Mouse (Mus musculus) T-cell, adult 66 days (primary cell): Measurements from ENCODE around the gene Zfp825. TPM values are rescaled to one million over a fixed set of nuclear protein-coding genes. Genes with fewer than 3 reads are reported as not detected.

Experiments used
- total RNA-seq, 2 experiments: library from RNA; stranded (reverse); gene quantifications; 3 replicates in 1 of 2; 4 replicates in 1 of 2; pipeline ENCODE4 v1.2.4; 2023

The Zfp825 gene
- 10 to 100 TPM; 10.3 to 10.5 TPM for total RNA-seq

GRCm38 (mm10) chr13:74493911-74494679 is at the start of gene Zfp825:
TSS of gene Zfp825 (minus strand) at chr13:74493992.

Other genes starting within 250 kb of the Zfp825 start
- gene Ahrr, start 201.7 kb downstream of the Zfp825 start, total RNA-seq: 1 to 10 TPM in 1 of 2 experiments, not detected in 1; 2.7 TPM
- gene Pdcd6, start 176.4 kb downstream of the Zfp825 start, total RNA-seq: 100 to 1,000 TPM; 126 to 138 TPM
- 100 to 1,000 TPM; 175 to 182 TPM for gene Sdha, start 143.7 kb downstream of the Zfp825 start, total RNA-seq
- gene Ccdc127, start 143.7 kb downstream of the Zfp825 start, total RNA-seq: 10 to 100 TPM; 21.5 to 29.9 TPM
- gene Lrrc14b, start 130.0 kb downstream of the Zfp825 start, total RNA-seq: not detected
- 1 to 10 TPM in 1 of 2 experiments, under 1 TPM in 1; 0.50 to 2.3 TPM for gene Zfp72, start 103.2 kb downstream of the Zfp825 start, total RNA-seq
- 100 to 1,000 TPM; 378 to 399 TPM for gene Ftl1-ps1, start 94.3 kb downstream of the Zfp825 start, total RNA-seq
- 100 to 1,000 TPM; 137 to 139 TPM for gene Erap1, start 145.6 kb upstream of the Zfp825 start, total RNA-seq